Mouse (Mus musculus): ENCODE measurements around the gene Zfp78.
"Not testable (repeated sequence)": the region's sequence is repeated elsewhere in the genome, so short reads cannot be mapped to it uniquely, and the experiment has no call there.

Zfp78 gene

DNA sequence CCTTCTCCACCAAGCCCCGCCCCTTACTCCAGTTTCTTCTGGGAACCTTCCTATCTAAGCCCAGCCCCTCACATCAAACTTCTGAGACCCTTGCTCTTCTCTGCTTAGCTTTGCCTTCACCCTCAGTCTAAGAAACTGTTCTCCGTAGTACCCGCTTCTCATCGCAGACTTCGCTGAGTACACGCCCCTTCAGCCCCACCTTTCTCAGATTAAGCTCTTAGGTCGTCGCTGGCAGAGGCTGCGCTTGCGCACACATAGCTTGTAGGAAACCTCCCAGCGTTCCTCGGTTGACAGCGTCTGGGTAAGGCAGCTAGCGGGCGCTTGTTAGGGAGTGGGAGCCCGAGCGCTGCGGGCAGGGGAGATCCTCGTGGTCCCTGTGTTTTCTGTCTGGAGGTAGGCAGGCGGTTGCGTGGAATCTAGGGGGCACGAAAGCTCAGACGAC is at the start of gene Zfp78:
TSS of gene Zfp78 (plus strand) at position 234 of the 442 bp plus-strand sequence.
- peak; percentile 83 to 84 for DNase-seq (ENCODE audit: low spot score in 2 of 2)

DNA sequence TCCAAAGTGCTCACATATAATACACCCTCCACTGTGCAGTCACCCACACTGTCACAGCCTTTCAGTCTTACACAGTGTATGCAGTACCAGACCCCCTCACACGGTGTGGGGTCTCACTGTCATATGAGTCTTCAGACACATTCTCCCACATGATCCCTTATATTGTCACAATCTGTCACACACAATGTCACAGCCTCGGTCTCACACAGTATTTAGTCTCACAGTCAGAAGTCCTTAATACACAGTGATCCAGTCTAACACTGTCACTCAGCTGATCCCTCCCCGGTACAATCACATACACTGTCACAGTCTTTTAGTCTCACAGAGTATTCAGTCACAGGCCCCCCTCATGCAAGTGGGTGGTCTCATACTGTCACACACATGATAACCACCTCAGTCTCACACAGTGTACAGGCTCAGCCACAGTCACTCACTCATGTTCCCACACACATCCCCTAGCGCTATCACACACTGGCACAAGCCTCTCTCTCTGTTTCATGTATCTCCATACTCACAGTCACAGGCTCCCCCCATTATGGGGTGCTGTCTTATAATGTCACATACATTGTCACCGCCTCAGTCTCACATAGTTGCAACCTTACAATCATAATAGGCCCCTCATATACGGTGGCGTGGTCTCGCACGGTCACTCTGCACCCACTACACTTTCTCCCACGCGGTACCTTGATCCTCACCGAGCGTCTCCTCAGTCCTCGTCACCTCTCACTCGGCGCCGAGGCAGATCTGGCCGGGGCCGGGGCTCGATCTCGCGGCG is 32.4 kb upstream of the Zfp78 start:
- DNase-seq (ENCODE audit: low spot score in 2 of 2), result peak; percentile 24 to 40

DNA sequence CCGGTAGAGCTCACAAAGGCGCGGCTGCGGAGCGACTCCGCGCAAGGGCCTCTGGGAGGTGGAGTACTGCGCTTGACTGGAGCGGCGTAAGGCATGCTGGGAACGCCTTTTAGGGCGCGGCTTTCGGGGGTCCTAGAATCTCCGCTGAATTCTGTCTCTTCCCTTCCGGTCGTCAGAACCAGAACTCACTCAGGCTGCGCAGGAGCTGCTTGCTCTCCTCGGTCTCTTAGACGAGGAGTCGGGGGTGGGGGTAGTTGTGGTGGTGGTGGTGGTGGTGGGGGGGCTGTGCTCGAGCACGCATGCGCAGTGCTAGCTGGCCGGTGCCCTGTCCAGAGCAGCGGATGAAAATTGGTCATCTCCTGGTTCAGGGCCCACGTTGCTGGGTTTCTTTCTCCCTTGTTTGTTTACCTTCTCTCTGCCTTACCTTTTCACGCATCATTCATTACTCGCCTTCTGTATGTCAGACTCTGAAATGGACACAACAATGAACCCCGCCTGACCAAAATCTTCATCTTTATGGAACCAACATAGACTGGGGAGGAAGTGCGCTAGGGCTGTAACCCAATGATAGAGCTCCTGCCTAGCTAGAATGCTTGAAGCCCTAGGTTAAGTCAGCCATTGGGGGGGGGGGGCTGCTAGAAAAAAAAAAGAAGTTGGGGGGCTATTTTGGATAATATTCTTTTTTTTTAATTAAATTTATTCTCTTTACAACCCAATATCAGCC is 31.7 kb upstream of the Zfp78 start, which contains the start of gene Zfp583:
TSS of gene Zfp583 (minus strand) at position 53 of the 724 bp plus-strand sequence.
- DNase-seq (ENCODE audit: low spot score in 2 of 2), result peak; percentile 85 to 86

DNA sequence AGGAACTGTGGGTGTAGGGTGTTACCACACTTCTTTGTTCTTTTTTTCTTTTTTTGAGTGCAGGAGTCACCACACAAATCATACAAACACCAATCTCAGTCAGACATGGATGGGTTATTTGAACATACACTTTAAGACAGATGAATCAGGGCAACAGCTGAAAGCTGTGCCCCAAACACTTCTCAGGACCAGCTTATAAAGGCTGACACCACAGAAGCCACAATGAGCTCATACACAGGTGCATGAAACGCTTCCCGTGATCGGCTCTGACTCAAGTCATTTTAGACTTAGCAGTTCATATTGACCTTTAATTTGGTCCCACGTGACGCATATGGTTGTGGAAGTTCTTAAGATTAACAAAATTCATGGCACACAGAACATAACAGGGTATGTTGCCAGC is 23.2 kb upstream of the Zfp78 start:
- DNase-seq (ENCODE audit: low spot score in 2 of 2), result no peak

DNA sequence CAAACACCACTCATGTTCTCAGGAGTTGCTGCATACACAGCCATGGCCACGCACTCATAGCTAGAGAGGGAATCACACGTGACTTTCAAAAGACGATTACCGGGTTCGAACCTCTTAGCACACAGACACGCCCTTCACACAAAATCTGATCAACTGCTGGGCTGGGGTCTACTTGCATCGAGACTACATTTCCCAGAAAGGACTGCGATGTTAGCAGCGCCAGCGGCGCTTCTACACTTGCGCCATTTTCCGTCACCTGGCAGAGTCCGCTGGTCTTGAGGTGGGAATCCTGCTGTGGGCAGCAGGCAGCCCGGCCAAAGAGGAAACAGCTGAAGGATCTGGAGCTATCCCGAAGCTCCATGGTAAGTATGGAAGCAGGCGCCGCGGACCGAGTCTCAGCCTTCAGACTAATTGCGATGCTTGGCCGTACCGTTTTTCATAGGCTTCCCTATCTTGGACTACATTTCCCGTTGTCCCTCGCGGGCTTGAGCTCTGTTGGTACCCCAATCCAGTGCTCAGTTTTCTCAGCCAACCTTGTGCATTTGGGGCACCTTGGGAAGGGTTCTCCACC is 19.5 kb upstream of the Zfp78 start, which contains the start of gene Gm3854:
TSS of gene Gm3854 (plus strand) at position 259 of the 571 bp plus-strand sequence.
- DNase-seq (ENCODE audit: low spot score in 2 of 2), result peak; percentile 77 to 82

DNA sequence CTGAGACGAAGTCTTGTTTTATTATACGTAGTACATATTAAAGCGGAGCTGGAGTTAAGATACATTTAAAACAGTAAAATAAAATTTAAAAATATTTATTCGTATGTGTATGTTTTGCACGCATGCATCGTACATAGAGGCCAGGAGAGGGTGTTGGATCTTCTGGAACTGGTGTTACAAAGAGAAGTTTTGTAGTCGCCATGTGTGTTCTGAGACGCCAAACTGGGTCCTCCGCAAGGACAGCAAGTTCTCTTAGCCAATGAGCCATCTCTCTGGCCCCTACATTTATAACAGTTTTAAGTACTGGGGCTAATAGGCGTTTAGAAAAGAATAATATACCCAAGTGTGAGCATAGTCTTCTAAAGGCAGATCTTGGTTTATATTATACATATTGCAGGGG is 19.0 kb upstream of the Zfp78 start:
- no peak for DNase-seq (ENCODE audit: low spot score in 2 of 2)

DNA sequence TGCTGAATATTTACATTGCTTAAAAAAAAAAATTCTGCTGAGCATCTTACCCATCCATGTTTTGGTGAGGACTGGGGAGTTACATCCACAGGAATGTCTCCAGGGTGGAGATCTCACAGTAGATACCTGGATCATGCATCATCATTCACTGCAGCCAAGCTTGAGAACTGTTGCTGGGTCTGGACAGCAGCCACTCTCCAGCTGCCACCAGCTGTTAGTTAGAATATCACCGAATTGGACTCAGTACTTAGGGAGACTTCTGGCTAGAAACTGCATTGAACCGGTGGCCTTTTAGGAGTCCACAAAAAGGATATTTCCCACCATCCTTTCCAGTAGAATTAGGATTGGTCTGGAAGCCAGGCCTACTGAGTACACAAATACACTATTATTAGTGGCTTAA is 5.0 kb upstream of the Zfp78 start:
- no peak for DNase-seq (ENCODE audit: low spot score in 2 of 2)

DNA sequence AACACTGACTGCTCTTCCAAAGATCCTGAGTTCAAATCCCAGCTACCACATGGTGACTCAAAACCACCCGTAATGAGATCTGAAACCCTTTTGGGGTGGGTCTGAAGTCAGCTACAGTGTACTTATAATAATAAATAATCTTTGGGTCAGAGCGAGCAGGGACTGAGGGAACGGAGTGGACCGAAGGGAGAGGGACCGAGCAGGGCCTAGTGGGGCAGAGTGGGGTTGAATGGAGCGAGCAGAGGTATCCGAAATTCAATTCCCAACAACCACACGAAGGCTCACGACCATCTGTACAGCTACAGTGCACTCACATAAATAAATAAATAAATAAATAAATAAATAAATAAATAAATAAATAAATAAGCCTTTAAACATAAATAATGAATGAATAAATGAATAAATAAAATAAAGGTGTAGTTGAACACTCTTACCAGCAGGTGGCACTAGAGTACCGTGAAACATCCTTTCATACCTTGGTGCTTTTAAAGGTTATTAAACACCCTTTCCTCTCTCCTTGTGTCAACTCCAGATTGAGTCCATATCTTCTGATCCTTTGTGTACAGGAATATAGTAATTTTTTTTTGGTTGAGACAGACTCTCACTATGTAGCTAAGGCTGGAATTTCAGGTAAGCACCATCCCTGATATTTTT is 4.0 kb upstream of the Zfp78 start:
- DNase-seq (ENCODE audit: low spot score in 2 of 2), result no peak

DNA sequence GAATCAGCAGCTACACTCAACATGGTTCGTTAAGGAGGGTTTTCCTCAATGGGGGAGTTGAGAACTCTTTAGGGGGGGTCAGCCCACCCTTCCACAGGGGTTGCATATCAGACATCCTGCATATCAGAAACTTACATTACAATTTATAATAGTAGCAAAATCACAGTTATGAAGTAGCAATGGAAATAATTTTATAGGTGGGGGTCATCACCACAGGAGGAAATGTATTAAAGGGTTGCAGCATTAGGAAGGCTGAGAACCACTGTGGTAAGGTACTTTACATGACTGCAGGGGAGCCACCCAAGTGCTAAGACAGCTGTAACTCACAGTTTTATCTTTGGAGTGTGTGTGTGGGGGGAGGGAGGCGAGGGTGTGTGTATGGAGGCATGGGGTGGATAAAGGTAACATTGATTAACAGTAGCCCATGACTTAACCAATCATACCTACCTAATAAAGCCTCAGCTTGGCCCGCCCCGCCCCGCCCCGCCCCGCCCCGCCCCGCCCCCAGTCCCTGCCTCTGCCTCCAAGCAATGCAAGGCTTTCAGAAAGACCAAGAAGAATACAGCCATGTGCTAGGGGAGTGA is 2.5 kb upstream of the Zfp78 start:
- DNase-seq (ENCODE audit: low spot score in 2 of 2), result no peak

DNA sequence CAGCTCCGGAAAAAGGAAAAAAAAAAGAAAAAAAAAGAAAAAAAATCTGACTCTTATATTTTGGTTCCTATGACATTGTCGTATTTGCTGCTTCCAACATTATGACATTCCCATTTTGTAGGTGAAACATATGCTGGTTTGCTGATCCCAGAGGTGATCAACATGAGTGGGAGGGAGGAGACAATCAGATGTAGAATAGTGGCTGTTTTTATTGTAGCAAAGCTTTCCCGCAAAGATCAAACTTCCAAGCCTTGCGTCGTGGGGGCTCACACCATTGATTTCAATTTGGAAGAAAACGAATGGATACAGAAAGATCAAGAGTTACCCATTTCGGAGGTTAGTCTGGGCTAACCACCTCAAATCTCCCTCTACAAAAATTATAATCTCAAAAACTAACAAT is 1.3 kb upstream of the Zfp78 start:
- no peak for DNase-seq (ENCODE audit: low spot score in 2 of 2)

DNA sequence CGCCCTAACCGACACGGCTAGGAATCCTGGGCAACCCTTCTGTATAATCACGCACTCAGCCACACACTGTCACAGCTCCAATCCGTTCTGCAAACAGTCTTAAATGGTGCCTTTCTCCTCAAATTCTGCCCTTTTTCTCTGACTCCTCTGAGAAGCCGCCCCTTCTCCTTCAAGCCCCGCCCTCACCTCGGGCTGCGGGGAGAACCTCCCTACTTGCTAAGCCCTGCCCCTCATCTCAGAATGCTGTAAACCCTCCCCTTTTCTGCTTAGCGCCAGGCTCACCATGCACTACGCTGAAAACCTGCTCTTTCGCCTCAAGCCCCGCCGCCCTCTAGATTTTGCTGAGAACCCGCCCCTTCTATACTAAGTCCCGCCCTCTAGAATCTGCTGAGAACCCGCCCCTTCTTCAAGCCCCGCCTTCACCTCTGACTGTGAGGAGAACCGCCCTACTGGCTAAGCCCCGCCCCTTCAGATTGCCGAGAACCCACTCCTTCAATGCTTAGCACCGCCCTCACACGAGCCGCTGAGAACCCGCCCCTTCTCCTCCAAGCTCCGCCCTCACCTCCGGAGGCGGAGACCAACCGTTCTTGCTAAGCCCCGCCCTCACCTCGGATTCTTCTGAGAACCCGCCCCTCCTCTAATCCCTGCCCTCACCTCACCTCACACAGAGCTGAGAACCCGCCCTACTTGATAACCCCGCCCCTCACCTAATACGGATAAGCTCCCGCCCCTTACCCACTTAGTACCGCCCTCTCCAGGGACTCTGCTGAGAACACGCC is 623 bp upstream of the Zfp78 start:
- peak; percentile 98 to 99 for DNase-seq (ENCODE audit: low spot score in 2 of 2)

DNA sequence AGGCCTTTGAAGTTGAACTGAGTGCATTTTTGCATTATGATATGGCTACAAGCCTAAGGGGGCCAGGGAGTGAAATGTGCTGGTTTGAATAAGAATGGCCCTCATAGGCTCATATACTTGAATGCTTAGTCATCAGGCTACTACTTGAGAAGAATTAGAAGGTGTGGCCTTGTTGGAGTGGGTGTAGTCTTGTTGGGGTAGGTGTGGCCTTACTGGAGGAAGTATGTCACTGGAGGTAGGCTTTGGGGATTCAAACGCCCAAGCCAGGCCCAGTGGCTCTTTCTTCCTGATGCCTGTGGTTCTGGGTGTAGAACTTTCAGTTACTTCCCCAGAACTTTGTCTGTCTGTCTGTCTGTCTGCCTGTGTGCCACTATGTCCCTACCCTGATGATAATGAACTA is 1.7 kb downstream of the Zfp78 start:
- DNase-seq (ENCODE audit: low spot score in 2 of 2), result no peak

DNA sequence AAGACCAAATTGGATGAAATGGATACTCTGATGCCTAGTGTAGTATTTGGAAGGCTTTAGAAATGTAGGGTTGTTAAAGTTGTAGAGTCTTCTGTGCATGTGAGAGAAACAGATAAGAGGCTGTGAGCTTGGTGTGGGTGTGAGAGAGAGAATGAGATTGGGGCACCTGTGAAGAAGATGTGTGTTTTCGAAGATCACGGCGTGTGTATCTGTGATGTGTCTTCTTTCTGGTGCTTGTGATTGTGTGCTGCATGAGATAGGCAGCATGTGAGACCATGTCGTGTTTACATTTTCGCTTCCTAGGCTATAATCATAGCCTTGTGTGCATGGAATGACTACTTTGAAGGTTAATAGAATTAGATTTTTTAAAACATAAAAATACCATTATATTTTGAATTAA is 4.1 kb downstream of the Zfp78 start:
- no peak for DNase-seq (ENCODE audit: low spot score in 2 of 2)

DNA sequence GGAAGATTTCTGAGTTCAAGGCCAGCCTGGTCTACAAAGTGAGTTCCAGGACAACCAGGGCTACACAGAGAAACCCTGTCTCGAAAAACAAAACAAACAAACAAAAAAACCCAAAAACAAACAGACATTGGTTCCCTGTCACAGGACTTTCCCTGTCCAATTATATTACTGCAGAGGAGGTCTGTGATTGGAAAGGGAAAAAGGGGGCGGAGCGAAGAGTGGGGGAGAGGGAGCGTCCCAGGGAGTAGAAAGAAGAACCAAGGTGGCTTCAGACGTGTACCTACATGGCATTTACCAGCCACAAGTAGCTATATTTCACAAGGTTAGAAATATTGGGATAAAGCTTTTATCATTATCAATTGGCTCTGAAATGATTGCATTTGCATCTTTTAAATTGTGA is 5.1 kb downstream of the Zfp78 start:
- DNase-seq (ENCODE audit: low spot score in 2 of 2), result not testable (repeated sequence)

DNA sequence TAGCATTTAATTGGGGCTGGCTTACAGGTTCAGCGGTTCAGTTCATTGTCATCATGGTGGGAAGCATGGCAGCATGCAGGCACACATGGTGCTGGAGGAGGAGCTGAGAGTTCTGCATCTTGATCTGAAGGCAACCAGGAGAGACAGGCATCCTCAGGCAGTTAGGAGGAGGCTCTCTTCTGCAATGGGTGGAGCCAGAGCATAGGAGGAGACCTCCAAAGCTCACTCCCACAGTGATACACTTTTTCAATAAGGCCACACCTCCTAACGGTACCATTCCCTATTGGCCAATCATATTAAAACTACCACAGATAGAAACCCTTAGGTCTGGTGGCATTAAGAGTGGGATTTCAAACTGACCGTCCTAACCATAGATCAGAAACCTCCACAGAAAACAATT is 6.4 kb downstream of the Zfp78 start:
- no peak for DNase-seq (ENCODE audit: low spot score in 2 of 2)

DNA sequence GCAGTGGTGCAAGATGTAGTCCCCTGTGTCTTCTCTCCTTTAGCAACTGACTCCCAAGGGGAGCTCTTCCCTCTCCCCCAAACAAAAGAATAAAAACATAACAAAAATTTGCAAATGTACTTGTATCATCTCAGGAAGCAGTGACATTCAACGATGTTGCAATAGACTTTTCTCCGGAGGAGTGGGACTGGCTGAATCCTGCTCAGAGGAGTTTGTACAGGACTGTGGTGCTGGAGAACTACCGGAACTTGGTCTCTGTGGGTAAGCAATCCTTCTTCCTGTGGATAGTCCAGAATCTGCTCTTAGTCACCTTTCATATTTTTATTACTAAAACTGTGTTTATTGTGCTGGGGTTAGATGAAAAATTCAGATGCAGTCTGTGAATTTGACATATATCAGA is 9.9 kb downstream of the Zfp78 start:
- DNase-seq (ENCODE audit: low spot score in 2 of 2), result no peak

DNA sequence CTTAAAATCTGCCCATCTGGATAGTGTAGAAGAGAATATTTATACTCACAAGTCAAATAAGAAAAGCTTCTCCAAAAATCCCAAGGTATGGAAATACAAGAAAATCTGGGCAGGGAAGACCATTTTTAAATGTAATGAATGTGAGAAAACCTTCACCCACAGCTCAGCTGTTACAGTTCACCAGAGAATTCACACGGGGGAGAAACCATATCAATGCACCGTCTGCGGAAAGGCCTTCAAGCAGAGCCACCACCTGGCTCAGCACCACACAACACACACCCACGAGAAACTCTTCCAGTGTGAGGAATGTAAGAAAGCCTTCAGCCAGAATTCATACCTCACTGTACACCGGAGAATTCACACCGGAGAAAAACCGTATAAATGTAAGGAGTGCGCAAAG is 15.4 kb downstream of the Zfp78 start:
- DNase-seq (ENCODE audit: low spot score in 2 of 2), result peak; percentile 72 to 78

DNA sequence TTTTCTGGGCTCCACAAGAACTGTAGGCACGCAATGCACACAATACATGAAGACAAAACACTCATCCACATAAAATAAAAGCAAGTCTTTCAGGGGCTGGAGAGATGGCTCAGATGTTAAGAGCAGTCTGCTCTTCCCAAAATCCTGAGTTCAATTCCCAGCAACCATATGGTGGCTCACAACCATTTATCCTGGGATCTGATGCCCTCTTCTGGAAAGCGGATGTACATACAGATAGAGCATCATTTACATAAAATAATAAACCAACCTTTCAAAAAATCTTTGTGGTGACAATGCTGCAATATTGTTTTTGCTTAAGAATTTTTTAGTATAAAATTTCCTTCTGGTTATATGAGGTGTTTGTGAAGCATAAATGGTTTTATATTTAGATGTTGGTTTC is 18.4 kb downstream of the Zfp78 start:
- no peak for DNase-seq (ENCODE audit: low spot score in 2 of 2)

DNA sequence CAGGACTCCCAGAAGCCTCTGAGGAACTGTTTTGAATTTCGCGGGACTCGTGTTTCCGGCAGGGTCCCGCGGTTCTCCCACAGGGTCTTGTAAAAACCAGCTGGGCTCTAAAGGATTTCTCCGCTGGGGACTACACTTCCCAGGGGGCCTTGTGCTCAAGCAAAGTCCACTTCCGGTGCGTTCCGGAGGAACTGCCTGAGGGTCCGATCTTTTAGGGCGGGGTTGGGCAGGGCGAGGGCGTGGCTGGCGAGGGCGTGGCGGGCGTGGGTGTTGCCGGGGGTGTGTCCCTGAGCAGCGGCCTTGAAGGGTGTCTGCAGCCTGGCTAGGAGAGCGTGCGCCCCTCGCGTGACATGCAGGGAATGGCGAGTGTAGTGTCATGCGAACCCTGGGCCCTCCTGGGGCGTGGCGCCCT is 20.0 kb downstream of the Zfp78 start, which contains the start of gene Zfp28:
TSS of gene Zfp28 (plus strand) at position 252 of the 412 bp plus-strand sequence.
- peak; percentile 85 to 90 for DNase-seq (ENCODE audit: low spot score in 2 of 2)

DNA sequence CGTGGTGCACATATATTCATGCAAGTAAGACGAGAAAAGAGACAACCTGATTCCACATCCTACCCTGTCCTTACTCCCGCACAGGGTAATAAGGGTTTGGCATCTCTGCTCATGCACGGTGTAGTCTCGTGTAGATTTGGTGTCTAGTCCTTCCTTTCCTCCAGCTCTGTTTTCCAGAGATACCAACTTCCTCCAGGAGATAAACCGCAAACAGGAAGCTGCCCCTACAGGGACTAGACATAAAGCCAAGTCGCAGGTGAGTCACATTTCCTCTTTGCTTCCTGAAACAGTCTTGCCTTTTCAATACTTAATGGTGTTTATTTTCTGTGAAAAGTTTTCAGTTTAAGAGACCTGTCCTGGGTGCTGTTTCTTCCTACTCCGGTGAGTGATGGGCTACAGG is 20.9 kb downstream of the Zfp78 start:
- no peak for DNase-seq (ENCODE audit: low spot score in 2 of 2)

DNA sequence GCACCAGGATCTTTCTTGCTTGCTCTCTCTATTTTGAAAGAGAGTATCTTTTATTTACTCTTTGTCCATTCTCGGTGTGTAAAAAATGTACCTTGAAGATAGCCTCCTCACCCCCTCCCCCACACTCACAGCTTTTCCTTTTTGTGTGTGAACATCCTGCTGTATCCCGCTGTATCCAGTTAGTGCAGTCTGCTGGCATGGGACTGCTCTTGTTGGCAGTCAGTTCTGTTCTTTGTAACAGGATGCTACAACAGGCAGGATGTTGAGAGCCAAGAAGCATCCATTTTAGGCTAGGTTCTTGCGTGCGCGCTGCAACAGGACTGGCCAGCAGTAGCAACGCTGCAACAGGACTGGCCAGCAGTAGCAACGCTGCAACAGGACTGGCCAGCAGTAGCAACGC is 23.9 kb downstream of the Zfp78 start:
- DNase-seq (ENCODE audit: low spot score in 2 of 2), result peak in 1 of 2 experiments; percentile 20
